Mouse (Mus musculus) heart, adult 2 months (tissue): ENCODE data around the gene Eps8l2.

Source experiments
- CTCF ChIP-seq: fragments of 200-600 bp; IDR thresholded peaks from 2 replicates; pipeline ENCODE4 v1.8.1; 2022; ENCODE audit warnings: antibody characterized with exemption, mild to moderate bottlenecking, moderate library complexity
- EP300 ChIP-seq: fragments of 200-500 bp; IDR thresholded peaks from 2 replicates; pipeline ENCODE4 v1.6.1; 2011; ENCODE audit warnings: low read depth, low read length, control low read depth; ENCODE audit not compliant: insufficient read depth
- POLR2A ChIP-seq: fragments of 200-500 bp; IDR thresholded peaks from 2 replicates; pipeline ENCODE4 v1.6.1; 2011; ENCODE audit warnings: mild to moderate bottlenecking, low read depth, low read length, control low read depth; ENCODE audit not compliant: insufficient read depth

GRCm38 (mm10) chr7:141317619-141318132 is 21.0 kb upstream of the Eps8l2 start:
- TF ChIP-seq POLR2A, result no peak
- no peak for TF ChIP-seq CTCF
- TF ChIP-seq EP300, result no peak
